Mouse (Mus musculus): ENCODE data around the gene Clba1.
A peak's percentile ranks its signal among the peaks of the same experiment; 100 is the strongest.

The Clba1 gene

DNA sequence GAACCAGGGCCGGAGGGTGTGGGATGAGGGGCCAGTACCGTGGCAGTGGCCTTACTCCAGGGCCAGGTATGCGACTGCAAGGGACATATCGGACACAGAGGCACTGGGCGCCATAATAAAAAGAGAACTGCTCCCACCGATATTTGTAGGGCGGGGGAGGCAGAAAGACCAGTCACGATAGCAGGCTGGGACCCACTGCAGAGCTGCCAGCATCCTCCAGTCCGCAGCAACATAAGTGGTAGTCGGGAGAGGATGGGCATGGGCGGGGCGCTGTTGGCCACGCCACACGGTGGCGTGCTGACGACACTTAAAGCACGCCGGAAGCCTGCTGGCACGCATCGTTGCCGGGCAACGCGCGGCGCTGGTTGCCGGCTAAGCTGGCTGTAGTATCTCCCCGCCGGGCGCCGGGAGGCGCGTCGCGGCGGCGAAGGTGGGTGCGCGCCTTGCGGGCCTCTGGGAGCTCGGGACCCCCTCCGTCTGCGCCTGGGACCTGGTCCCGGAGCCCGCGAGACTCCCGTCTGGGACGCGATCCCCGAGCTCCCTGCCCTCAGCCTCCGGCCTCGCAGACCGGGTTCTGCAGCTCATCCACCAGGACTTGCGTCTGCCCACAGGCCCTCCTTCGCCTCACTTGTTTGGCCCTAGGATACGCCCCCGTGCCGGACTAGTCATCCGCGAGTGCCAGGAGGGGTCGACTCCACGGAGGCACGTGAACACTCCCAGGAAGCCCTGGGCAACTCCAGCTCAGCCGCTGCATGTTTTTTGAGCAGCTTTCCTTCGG, at the start of gene Clba1:
Gene Clba1, plus strand, starts transcription at position 351 of the 778 bp plus-strand sequence.
- DNase-seq (ENCODE audit: low read depth, low spot score), result peak; percentile 93

- DNase-seq (ENCODE audit: low read depth, low spot score), result no peak
These were observed 49.3 kb upstream of the Clba1 start for GRCm38 (mm10) chr12:112759471-112759870.

DNA sequence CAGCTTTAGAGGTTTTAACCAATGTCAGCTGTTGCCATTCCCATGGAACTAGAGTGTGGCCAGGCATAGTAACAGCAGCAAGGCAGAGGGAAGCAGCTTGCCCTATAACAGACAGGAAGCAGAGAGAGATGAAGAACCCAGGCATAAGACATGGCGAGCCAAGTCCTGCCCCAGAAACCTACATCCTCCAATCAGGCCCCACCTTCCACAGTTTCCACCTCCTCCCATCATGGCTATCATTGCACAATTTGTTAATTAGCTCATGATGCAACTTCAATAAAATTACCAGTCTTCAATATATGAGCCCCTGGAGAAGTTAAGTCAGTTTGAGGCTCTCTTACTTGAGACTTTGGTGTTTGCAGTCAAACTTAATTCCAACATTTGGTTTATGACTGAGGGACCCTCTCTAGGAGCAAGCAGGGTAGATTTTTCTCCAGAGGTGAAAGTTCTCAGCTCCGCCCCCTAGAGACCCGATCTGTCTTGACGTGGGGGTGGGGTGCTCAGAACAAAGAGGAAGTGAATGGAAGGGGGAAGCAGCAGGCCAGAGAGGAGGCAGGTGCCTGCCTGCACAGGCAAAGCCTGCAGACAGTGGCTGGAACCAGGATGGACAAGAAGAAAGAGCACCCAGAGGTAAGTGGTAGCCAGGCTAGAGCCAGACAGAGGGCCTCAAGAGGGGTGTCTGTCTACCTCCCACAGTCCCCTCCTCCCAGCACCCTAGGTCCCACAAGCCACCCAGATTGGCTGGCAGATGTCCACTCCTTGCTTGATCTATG, 48.4 kb upstream of the Clba1 start, which contains the start of gene Pld4:
Gene Pld4, plus strand, starts transcription at position 502 of the 773 bp plus-strand sequence.
- DNase-seq (ENCODE audit: low read depth, low spot score), result no peak

DNA sequence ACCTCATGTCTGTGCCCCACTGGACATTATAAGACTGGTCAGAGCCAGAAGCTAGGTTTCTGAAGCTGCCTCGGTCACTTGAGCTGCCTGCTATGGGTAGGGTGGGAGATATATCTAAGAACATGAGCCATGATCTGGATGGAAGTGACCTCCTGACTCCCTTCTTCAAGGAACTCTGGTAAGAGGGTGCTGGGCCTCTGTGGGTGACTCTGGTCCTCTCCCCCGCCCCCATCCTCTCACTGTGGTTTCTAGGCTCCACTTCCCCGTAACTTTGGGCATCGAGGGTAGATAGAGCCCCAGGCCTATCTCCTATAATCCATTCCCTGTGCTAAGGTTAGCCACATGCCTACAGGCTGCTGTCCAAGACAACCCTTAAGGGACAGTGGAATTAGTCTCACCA, 47.3 kb upstream of the Clba1 start:
- no peak for DNase-seq (ENCODE audit: low read depth, low spot score)

GRCm38 (mm10) chr12:112762018-112762417, 46.7 kb upstream of the Clba1 start:
- DNase-seq (ENCODE audit: low read depth, low spot score), result peak; percentile 38

GRCm38 (mm10) chr12:112763176-112763575, 45.6 kb upstream of the Clba1 start:
- DNase-seq (ENCODE audit: low read depth, low spot score), result no peak

DNA sequence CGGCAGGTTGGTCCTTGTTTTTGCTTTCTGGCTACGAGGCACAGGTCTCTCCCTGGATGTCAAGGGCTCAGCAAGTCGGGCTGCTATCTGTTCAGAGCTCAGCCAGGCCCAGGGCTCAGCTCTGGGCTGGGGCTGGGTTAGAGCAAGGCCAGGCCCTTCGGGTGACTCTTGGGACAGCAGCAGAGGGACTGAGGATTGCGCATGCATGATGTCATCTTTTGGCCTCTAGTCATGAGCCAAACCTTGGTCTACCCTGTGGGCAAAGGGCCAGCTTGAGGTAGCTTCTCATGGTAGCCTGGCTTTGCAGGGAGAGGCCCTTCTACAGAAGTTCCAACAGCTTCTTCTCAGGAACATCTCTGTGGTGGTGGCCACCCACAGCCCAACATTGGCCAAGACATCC, 44.6 kb upstream of the Clba1 start:
- no peak for DNase-seq (ENCODE audit: low read depth, low spot score)

GRCm38 (mm10) chr12:112764991-112765390, 43.7 kb upstream of the Clba1 start:
- DNase-seq (ENCODE audit: low read depth, low spot score), result no peak

- no peak for DNase-seq (ENCODE audit: low read depth, low spot score)
These were observed 42.2 kb upstream of the Clba1 start for GRCm38 (mm10) chr12:112766586-112766985.

- no peak for DNase-seq (ENCODE audit: low read depth, low spot score)
These were observed 41.5 kb upstream of the Clba1 start for GRCm38 (mm10) chr12:112767036-112767890.

DNA sequence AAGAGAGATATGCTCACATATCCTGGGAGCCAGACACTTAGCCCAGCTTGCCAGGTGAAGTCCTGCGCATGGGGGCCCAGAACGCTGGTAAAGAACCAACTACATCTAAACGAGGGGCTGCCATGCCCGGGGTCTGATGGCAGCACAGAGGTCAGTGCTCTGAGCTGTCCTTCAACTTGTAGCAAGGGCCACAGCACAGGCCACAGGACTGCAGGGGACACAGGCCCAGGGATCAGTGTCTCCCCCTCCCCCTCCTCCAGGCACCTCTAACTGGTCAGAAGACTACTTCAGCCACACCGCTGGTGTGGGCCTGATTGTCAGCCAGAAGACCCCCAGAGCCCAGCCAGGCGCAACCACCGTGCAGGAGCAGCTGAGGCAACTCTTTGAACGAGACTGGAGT, 40.6 kb upstream of the Clba1 start:
- DNase-seq (ENCODE audit: low read depth, low spot score), result no peak

DNA sequence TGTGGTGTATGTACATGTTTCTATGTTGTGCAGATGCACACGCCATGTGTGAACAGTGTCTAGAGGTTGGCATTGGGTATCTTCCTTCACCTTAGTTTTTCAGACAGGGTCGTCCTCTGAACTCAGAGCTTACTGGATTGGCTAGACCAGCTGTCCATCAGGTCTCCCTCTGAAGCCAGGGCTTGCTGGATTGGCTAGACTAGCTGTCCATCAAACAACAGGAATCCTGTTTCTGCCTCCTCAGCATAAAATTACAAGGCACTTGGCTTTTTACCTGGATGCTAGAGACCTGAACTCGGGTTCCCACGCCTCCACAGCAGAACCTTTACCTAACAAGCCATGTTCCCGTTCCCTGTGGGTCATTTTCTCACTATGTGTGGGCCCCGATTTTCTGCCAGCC, 39.7 kb upstream of the Clba1 start:
- DNase-seq (ENCODE audit: low read depth, low spot score), result no peak

DNA sequence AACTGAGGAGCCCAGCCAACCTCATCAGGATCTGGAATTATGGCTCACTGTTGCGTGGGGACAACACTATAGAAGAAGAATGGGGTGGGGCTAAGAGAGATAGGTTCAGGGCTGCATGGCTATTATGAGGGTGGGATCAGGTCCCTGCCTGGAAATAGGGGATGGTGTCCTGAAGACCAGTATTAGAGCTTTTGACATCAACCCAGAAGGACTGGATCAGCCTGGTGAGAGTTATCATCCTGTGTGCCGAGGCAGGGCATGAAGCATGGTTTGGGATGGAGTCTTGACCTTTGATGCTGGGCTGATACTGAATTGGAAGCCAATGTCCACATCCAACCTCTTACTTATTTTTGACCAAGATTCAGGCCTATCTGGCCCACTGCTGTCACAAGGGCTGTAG, 39.0 kb upstream of the Clba1 start:
- no peak for DNase-seq (ENCODE audit: low read depth, low spot score)

- DNase-seq (ENCODE audit: low read depth, low spot score), result no peak
These were observed 38.3 kb upstream of the Clba1 start for GRCm38 (mm10) chr12:112770396-112770795.

DNA sequence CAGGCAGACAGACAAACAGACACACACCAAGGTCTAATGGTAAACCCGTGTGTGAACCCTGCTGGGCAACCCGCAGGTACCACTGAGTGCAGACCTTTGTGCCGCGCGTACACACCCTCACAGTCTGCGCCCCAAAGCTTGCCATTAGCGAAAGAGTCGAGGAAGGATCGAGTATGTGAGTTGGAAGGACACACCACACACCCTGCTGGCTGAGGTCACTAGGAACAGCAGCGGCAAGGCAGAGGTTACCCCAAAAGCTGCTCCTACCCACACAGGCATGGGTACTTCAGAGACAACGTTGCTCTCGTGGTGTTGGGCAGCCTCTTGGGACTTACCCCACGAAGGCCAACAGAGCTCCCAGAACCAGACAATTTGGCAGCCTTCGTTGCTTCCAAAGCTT, 36.4 kb upstream of the Clba1 start:
- no peak for DNase-seq (ENCODE audit: low read depth, low spot score)

GRCm38 (mm10) chr12:112773366-112773765, 35.4 kb upstream of the Clba1 start:
- DNase-seq (ENCODE audit: low read depth, low spot score), result no peak

DNA sequence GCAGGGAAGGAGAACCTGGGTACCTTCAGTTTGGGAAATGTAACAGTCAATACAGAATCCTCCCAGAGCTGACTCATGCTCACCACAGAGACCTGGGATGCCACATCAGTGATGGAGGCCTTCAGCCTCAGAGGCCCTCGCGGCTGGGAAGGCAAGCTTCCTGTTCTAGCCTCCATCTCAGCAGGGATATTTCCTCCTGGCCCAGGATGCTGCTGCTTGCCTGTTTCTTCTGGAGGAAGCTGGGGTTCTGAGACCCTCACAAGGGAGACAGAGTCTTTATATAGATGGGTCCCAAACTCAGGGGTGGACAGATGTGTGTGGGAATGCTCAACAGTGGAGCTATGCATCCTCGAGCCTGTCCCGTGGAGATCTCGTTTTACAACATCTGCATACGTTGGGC, 34.7 kb upstream of the Clba1 start:
- DNase-seq (ENCODE audit: low read depth, low spot score), result no peak

DNA sequence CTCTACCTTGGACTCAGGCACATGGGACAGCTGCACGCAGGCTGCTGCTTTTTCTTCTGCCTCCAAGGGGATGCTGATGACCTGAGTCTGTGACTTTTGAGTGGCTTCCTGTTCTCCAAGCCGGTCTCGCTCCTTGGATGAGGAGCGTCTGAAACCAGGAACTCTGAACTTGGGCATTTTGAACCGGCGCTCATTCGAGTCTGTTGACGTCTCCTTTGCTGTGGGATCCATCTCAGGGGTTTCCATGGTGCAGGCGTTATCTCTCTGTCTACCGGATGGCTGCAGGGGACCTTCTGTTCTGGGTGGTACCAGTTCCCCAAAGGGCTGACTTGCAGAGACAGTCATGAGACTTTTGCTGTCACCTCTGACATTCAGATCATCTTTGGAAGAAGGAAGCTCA, 34.3 kb upstream of the Clba1 start:
- no peak for DNase-seq (ENCODE audit: low read depth, low spot score)

GRCm38 (mm10) chr12:112791026-112791425, 17.7 kb upstream of the Clba1 start:
- DNase-seq (ENCODE audit: low read depth, low spot score), result no peak

DNA sequence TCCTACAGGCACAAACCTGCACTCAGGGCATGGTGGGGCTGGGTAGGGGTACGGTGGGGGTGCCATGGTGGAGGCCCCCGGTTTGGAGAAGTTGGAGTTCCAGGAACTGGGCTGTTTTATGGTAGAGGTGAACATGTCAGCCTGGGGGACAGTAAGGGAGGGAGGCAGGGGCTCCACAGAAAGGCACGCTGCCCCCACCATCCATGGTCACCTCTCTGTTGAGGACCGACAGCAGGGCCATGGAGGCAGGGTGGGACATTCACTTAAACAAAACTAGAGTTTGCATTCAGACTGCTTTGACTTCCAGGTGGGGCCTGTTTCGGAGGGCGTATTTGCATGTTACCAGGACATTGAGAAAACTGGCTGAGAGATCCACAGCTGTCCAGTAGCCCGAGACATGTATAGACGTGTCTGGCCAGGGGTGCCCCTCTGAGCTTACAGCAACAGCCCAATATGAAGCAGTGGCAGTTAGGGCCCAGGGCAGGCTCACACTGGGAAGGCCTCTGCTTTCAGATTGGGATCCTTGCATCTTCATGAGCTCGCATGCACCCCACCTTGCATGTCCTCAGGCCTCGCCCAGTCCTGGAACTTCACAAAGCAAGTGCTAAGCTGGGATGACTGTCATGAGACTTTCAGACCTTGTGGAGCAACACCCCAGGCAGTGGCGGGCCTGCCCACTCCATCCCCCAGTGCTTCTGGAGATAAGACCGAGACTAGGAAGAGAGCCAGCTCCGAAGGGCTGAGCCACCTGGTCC, 15.0 kb upstream of the Clba1 start:
- DNase-seq (ENCODE audit: low read depth, low spot score), result peak; percentile 40

GRCm38 (mm10) chr12:112794356-112794816, 14.4 kb upstream of the Clba1 start:
- no peak for DNase-seq (ENCODE audit: low read depth, low spot score)

Measured in skeletal muscle tissue, adult 2 months (tissue).